ENCODE assay signal across 20 mouse cellular contexts in genomic region chr6:48677492-48678345, GRCm38 (mm10). TPM values are rescaled to one million over a fixed set of nuclear protein-coding genes. Genes with fewer than 3 reads are reported as not detected.
DNase-seq lines count a peak whose midpoint lies in the region; ATAC-seq and TF ChIP-seq lines count a peak whose summit lies in the region.
"Had no signal": no experiment of that assay in that cellular context is flagged by ENCODE, and none has a peak within 500 bp of the region (broad histone marks: within the 10 kb centered on the region; RNA-seq: fewer than 3 reads in every experiment).

No protein-coding gene starts in this region.

- peak overlapping the region; percentile 49 for H3K4me3 ChIP-seq in heart, embryonic 16.5 days (ENCODE audit: low read length)
- H3K4me3 ChIP-seq in spleen, adult 2 months (ENCODE audit: extremely low read depth, insufficient read depth, insufficient read length): peak overlapping the region; percentile 39
- peak overlapping the region; percentile 12 for H3K4me3 ChIP-seq in bone marrow, adult 2 months (replicated peaks; ENCODE audit: control insufficient read depth, low read depth, low read length)
- no peak overlapping the region for H3K4me3 ChIP-seq in liver, embryonic 15.5 days (replicated peaks)
- H3K4me3 ChIP-seq in cerebellum, adult 2 months (replicated peaks; ENCODE audit: insufficient read depth, low read depth, low read length): no peak overlapping the region
- H3K4me3 ChIP-seq: embryonic facial prominence, embryonic 10.5 days; forebrain, embryonic 12.5 days had no signal

- TF ChIP-seq CTCF in spleen, adult 2 months (IDR thresholded peaks at IDR 0.05; ENCODE audit: extremely low read depth, insufficient read depth, insufficient read length, insufficient replicate concordance): no peak
- no peak for TF ChIP-seq CTCF in bone marrow, adult 2 months (IDR thresholded peaks at IDR 0.05; ENCODE audit: control insufficient read depth, insufficient read depth, low read length)
- TF ChIP-seq CTCF in cerebellum, adult 2 months (IDR thresholded peaks at IDR 0.05; ENCODE audit: borderline replicate concordance, insufficient read depth, low read depth, low read length): no peak

- H3K9ac ChIP-seq in heart, embryonic 16.5 days (ENCODE audit: low read length): 0 out of 2 replicates have a peak overlapping the region, but pooled peaks have one; percentile 20
- H3K9ac ChIP-seq in liver, embryonic 15.5 days: no peak overlapping the region
- H3K9ac ChIP-seq: forebrain, embryonic 12.5 days had no signal

- H3K27ac ChIP-seq in heart, embryonic 16.5 days (ENCODE audit: low read length): no peak overlapping the region
- peak overlapping the region; percentile 81 for H3K27ac ChIP-seq in spleen, adult 2 months (ENCODE audit: insufficient read depth, low read length)
- H3K27ac ChIP-seq in bone marrow, adult 2 months (ENCODE audit: control insufficient read depth, insufficient read depth, low read depth, low read length, poor library complexity): no peak overlapping the region; the same call in 1 of the 2 replicates
- no peak overlapping the region for H3K27ac ChIP-seq in liver, embryonic 15.5 days (replicated peaks)
- no peak overlapping the region for H3K27ac ChIP-seq in cerebellum, adult 2 months (ENCODE audit: insufficient read depth, low read length)
- H3K27ac ChIP-seq: embryonic facial prominence, embryonic 10.5 days; forebrain, embryonic 12.5 days had no signal

- no peaks in the 10 kb centered on the region for H3K27me3 ChIP-seq in heart, embryonic 16.5 days (ENCODE audit: control insufficient read depth, insufficient read depth, low read length)
- H3K27me3 ChIP-seq in spleen, adult 2 months (ENCODE audit: control insufficient read depth, insufficient read depth, low read length): no peaks in the 10 kb centered on the region
- H3K27me3 ChIP-seq in liver, embryonic 15.5 days: no peaks in the 10 kb centered on the region
- no peaks in the 10 kb centered on the region for H3K27me3 ChIP-seq in cerebellum, adult 2 months (ENCODE audit: control insufficient read depth, insufficient read depth, low read length)
- H3K27me3 ChIP-seq: forebrain, embryonic 12.5 days had no signal

- H3K9me3 ChIP-seq in heart, embryonic 16.5 days (replicated peaks; ENCODE audit: control insufficient read depth, low read length): no peaks in the 10 kb centered on the region
- no peaks in the 10 kb centered on the region for H3K9me3 ChIP-seq in liver, embryonic 15.5 days (replicated peaks)
- H3K9me3 ChIP-seq: embryonic facial prominence, embryonic 10.5 days; forebrain, embryonic 12.5 days had no signal

- WGBS in heart, embryonic 16.5 days: 85% methylated on average over 17 of the region's 17 CpGs
- WGBS in spleen, adult 2 months: 57% methylated on average over 17 of the region's 17 CpGs
- WGBS in bone marrow, adult 2 months: 75% methylated on average over 17 of the region's 17 CpGs
- WGBS in liver, embryonic 15.5 days (ENCODE audit: insufficient replicate concordance): 76% methylated on average over 17 of the region's 17 CpGs
- WGBS in cerebellum, adult 2 months: 82% methylated on average over 17 of the region's 17 CpGs

- TF ChIP-seq POLR2A in spleen, adult 2 months (IDR thresholded peaks at IDR 0.05; ENCODE audit: low read depth, low read length): no peak
- TF ChIP-seq POLR2A in bone marrow, adult 2 months (IDR thresholded peaks at IDR 0.05; ENCODE audit: borderline replicate concordance, control insufficient read depth, low read depth, low read length): no peak
- TF ChIP-seq POLR2A in cerebellum, adult 2 months (IDR thresholded peaks at IDR 0.05; ENCODE audit: borderline replicate concordance, insufficient read depth, low read length): no peak

- no peak for DNase-seq in heart, postnatal 14 days
- DNase-seq in spleen, adult 2 months (ENCODE audit: low read depth in 1 of 2, low spot score in 2 of 2): no peak
- no peak for DNase-seq in spleen, postnatal 36 days (ENCODE audit: low spot score in 2 of 2)
- no peak for DNase-seq in cerebellum, adult 2 months
- DNase-seq in cerebellum, postnatal 4 days (ENCODE audit: low spot score in 2 of 2): no peak
- DNase-seq: adrenal gland, postnatal 25 days; cerebellum, adult 18-20 months; cerebellum, postnatal 36 days; kidney, postnatal 14 days; retina, postnatal 1 day had no signal

- ATAC-seq in heart, embryonic 16.5 days (replicated peaks; ENCODE audit: extremely low read depth, insufficient read depth, low FRiP score): no peak
- no peak for ATAC-seq in liver, embryonic 15.5 days (ENCODE audit: insufficient read depth)
- ATAC-seq: lung, postnatal 0 days; midbrain, embryonic 16.5 days had no signal

- peak overlapping the region; percentile 48 for H3K4me2 ChIP-seq in heart, embryonic 16.5 days (ENCODE audit: low read depth, low read length)
- peak overlapping the region; percentile 64; the same call in 1 of the 2 replicates for H3K4me2 ChIP-seq in liver, embryonic 15.5 days
- H3K4me2 ChIP-seq: forebrain, embryonic 12.5 days had no signal

- H3K36me3 ChIP-seq in heart, embryonic 16.5 days (ENCODE audit: control insufficient read depth, insufficient read depth): no peaks in the 10 kb centered on the region; the same call in 1 of the 2 replicates
- H3K36me3 ChIP-seq in spleen, adult 2 months (ENCODE audit: control insufficient read depth, insufficient read depth, low read length): peaks cover 3% of the 10 kb centered on the region; the same call in 1 of the 2 replicates
- H3K36me3 ChIP-seq in liver, embryonic 15.5 days (replicated peaks): no peaks in the 10 kb centered on the region
- H3K36me3 ChIP-seq: embryonic facial prominence, embryonic 10.5 days; forebrain, embryonic 12.5 days had no signal

- no peaks in the 10 kb centered on the region for H3K4me1 ChIP-seq in heart, embryonic 16.5 days (ENCODE audit: control insufficient read depth, insufficient read depth, low read length)
- H3K4me1 ChIP-seq in spleen, adult 2 months (ENCODE audit: control insufficient read depth, insufficient read depth, insufficient read length): peaks cover 28% of the 10 kb centered on the region
- H3K4me1 ChIP-seq in bone marrow, adult 2 months (ENCODE audit: control insufficient read depth, insufficient read depth, low read length): peaks cover 6% of the 10 kb centered on the region; the same call in 1 of the 2 replicates
- peaks cover 26% of the 10 kb centered on the region for H3K4me1 ChIP-seq in liver, embryonic 15.5 days (replicated peaks)
- H3K4me1 ChIP-seq in cerebellum, adult 2 months (ENCODE audit: control insufficient read depth, insufficient read depth, low read length): no peaks in the 10 kb centered on the region; the same call in 1 of the 2 replicates

- intact Hi-C loops in heart, postnatal 14 days (cut with DNase I): no loop called here

RNA-seq across cellular contexts. Expression of gene Gimap9, which starts 1.8 kb away (rescaled TPM):
- 8.6 and 17.5 TPM in 2 replicates for polyA plus RNA-seq in heart, embryonic 16.5 days (2015; fragmentation: Nextera tagmentation; extraction: Ambion mirVana)
- 1 to 10 TPM; 4.2 to 6.4 TPM for total RNA-seq in heart, postnatal 14 days (2021)
- 9.9 and 10.4 TPM in 2 replicates for polyA plus RNA-seq in spleen, adult 2 months (2012; rRNA removed)
- 13.5 and 26.0 TPM in 2 replicates for polyA plus RNA-seq in bone marrow, adult 2 months (2011; ENCODE audit: insufficient read depth, insufficient read length, low replicate concordance, missing spikeins)
- polyA plus RNA-seq in liver, embryonic 15.5 days (2015; fragmentation: Nextera tagmentation; extraction: Ambion mirVana): 7.5 and 9.5 TPM in 2 replicates
- 0.86 and 0.98 TPM in 2 replicates for polyA plus RNA-seq in cerebellum, adult 2 months (2012; rRNA removed)

RNA-seq across cellular contexts. Expression of gene Gimap4, which starts 6.6 kb away (rescaled TPM):
- 35.8 and 37.0 TPM in 2 replicates for polyA plus RNA-seq in heart, embryonic 16.5 days (2015; fragmentation: Nextera tagmentation; extraction: Ambion mirVana)
- total RNA-seq in heart, postnatal 14 days (2021): 10 to 100 TPM; 32.2 to 42.6 TPM
- 66.3 and 73.5 TPM in 2 replicates for polyA plus RNA-seq in spleen, adult 2 months (2012; rRNA removed)
- 20.7 and 41.0 TPM in 2 replicates for polyA plus RNA-seq in bone marrow, adult 2 months (2011; ENCODE audit: insufficient read depth, insufficient read length, low replicate concordance, missing spikeins)
- polyA plus RNA-seq in liver, embryonic 15.5 days (2015; fragmentation: Nextera tagmentation; extraction: Ambion mirVana): 10.3 and 10.8 TPM in 2 replicates
- 0.54 and 0.74 TPM in 2 replicates for polyA plus RNA-seq in cerebellum, adult 2 months (2012; rRNA removed)

RNA-seq across cellular contexts. Expression of gene Gimap6, which starts 30.3 kb away (rescaled TPM):
- 42.5 and 46.8 TPM in 2 replicates for polyA plus RNA-seq in heart, embryonic 16.5 days (2015; fragmentation: Nextera tagmentation; extraction: Ambion mirVana)
- 10 to 100 TPM; 48.0 to 53.9 TPM for total RNA-seq in heart, postnatal 14 days (2021)
- 50.8 and 54.3 TPM in 2 replicates for polyA plus RNA-seq in spleen, adult 2 months (2012; rRNA removed)
- 45.1 and 77.9 TPM in 2 replicates for polyA plus RNA-seq in bone marrow, adult 2 months (2011; ENCODE audit: insufficient read depth, insufficient read length, low replicate concordance, missing spikeins)
- polyA plus RNA-seq in liver, embryonic 15.5 days (2015; fragmentation: Nextera tagmentation; extraction: Ambion mirVana): 7.9 and 9.0 TPM in 2 replicates
- 4.1 and 4.6 TPM in 2 replicates for polyA plus RNA-seq in cerebellum, adult 2 months (2012; rRNA removed)
- total RNA-seq: MEL had no signal

RNA-seq across cellular contexts. Expression of gene Gimap8, which starts 30.7 kb away (rescaled TPM):
- polyA plus RNA-seq in heart, embryonic 16.5 days (2015; fragmentation: Nextera tagmentation; extraction: Ambion mirVana): 1.9 and 2.4 TPM in 2 replicates
- total RNA-seq in heart, postnatal 14 days (2021): 10 to 100 TPM in 1 of 2 experiments, 1 to 10 TPM in 1; 8.6 to 11.0 TPM
- polyA plus RNA-seq in spleen, adult 2 months (2012; rRNA removed): 20.1 and 22.2 TPM in 2 replicates
- 8.3 and 15.1 TPM in 2 replicates for polyA plus RNA-seq in bone marrow, adult 2 months (2011; ENCODE audit: insufficient read depth, insufficient read length, low replicate concordance, missing spikeins)
- polyA plus RNA-seq in liver, embryonic 15.5 days (2015; fragmentation: Nextera tagmentation; extraction: Ambion mirVana): 0.81 and 0.92 TPM in 2 replicates
- 1.3 TPM in 2 replicates for polyA plus RNA-seq in cerebellum, adult 2 months (2012; rRNA removed)
- total RNA-seq: MEL had no signal

RNA-seq across cellular contexts. Expression of gene Gm28053, which starts 40.7 kb away (rescaled TPM):
- 2.3 and 5.2 TPM in 2 replicates for polyA plus RNA-seq in heart, embryonic 16.5 days (2015; fragmentation: Nextera tagmentation; extraction: Ambion mirVana)
- total RNA-seq in heart, postnatal 14 days (2021): 1 to 10 TPM; 3.5 to 7.9 TPM
- polyA plus RNA-seq in spleen, adult 2 months (2012; rRNA removed): 0.43 and 0.82 TPM in 2 replicates
- polyA plus RNA-seq in bone marrow, adult 2 months (2011; ENCODE audit: insufficient read depth, insufficient read length, low replicate concordance, missing spikeins): 15.2 TPM in 1 of 2 replicates, not detected in the other
- polyA plus RNA-seq in liver, embryonic 15.5 days (2015; fragmentation: Nextera tagmentation; extraction: Ambion mirVana): 0.97 TPM in 1 of 2 replicates, not detected in the other
- 0.93 TPM in 1 of 2 replicates, not detected in the other for polyA plus RNA-seq in cerebellum, adult 2 months (2012; rRNA removed)
- total RNA-seq: MEL had no signal
- polyA plus RNA-seq: embryonic facial prominence, embryonic 10.5 days; forebrain, embryonic 12.5 days; hindbrain, embryonic 11.5 days; kidney, adult 2 months had no signal

Comparison
In these comparisons a context has a peak if more than half of its experiments do, and no peak if none do; other contexts are left out.
1. H3K4me3 ChIP-seq: peak in heart, embryonic 16.5 days (single experiment), spleen, adult 2 months (single experiment) and bone marrow, adult 2 months (single experiment); none in liver, embryonic 15.5 days (single experiment) and cerebellum, adult 2 months (single experiment).